Mouse (Mus musculus) G1E (cell line): ENCODE results near the gene Slc25a27. TPM values are rescaled to one million over a fixed set of nuclear protein-coding genes. Genes with fewer than 3 reads are reported as not detected.
A peak's percentile ranks its signal among the peaks of the same experiment; 100 is the strongest.

Experiments used
- ATAC-seq: 2 replicates; pipeline ENCODE4 v1.8.0; 2016; ENCODE audit warnings: mild to moderate bottlenecking; ENCODE audit not compliant: insufficient number of reproducible peaks, poor library complexity, low FRiP score, severe bottlenecking; ENCODE audit errors: extremely low read depth
- DNase-seq: peaks from one replicate; pipeline ENCODE4 v3.0.0; 2012; ENCODE audit warnings: low spot score
- H3K27me3 ChIP-seq: 2 replicates; pipeline ENCODE4 v1.6.1; 2012; ENCODE audit warnings: mild to moderate bottlenecking, low read length, inconsistent platforms; ENCODE audit not compliant: insufficient read depth
- H3K36me3 ChIP-seq: replicated peaks from 2 replicates; pipeline ENCODE3; 2012; ENCODE audit warnings: mild to moderate bottlenecking, inconsistent platforms
- H3K4me1 ChIP-seq: 2 replicates; pipeline ENCODE4 v1.6.1; 2012; ENCODE audit warnings: low read depth, low read length, inconsistent platforms, mixed read lengths; ENCODE audit not compliant: insufficient read depth
- H3K4me3 ChIP-seq: 2 replicates; pipeline ENCODE4 v1.5.1; 2012; ENCODE audit warnings: low read depth, mild to moderate bottlenecking, inconsistent platforms, low read length, moderate library complexity, mixed read lengths
- H3K9me3 ChIP-seq: replicated peaks from 2 replicates; pipeline ENCODE4 v1.6.1; 2012; ENCODE audit warnings: inconsistent platforms
- CTCF ChIP-seq: IDR thresholded peaks from 2 replicates; pipeline ENCODE4 v1.5.1; 2012; ENCODE audit warnings: low read depth, low read length, inconsistent platforms, mixed read lengths
- GATA1 ChIP-seq: IDR thresholded peaks from 2 replicates; pipeline ENCODE4 v1.6.1; 2012; ENCODE audit warnings: borderline replicate concordance, low read length, inconsistent platforms, mixed read lengths
- GATA2 ChIP-seq: IDR thresholded peaks from 2 replicates; pipeline ENCODE4 v1.6.1; 2012; ENCODE audit warnings: low read depth, low read length, inconsistent platforms, borderline replicate concordance
- POLR2AphosphoS5 ChIP-seq: IDR thresholded peaks from 2 replicates; pipeline ENCODE4 v1.6.1; 2012; ENCODE audit warnings: low read depth, low read length, inconsistent platforms; ENCODE audit not compliant: insufficient replicate concordance
- TAL1 ChIP-seq: conservative IDR thresholded peaks from 2 replicates; pipeline ENCODE4 v1.6.1; 2012; ENCODE audit warnings: low read depth, low read length, inconsistent platforms, mixed read lengths
- polyA plus RNA-seq: library from polyadenylated mRNA; stranded (reverse); fragments of >175 nt; gene quantifications from 2 replicates; pipeline ENCODE4 v1.2.3, GENCODE M21; 2012
- total RNA-seq, 2 experiments: library from RNA; stranded (forward) in 1 of 2; stranded (reverse) in 1 of 2; fragments of 200-1000 nt in 1 of 2; fragments of >200 nt in 1 of 2; fragmentation: Nextera tagmentation in 1 of 2; gene quantifications; 2 replicates each; pipeline ENCODE4 v1.2.3; 2014 to 2017

Slc25a27 gene
- total and polyA plus RNA-seq, 3 experiments: 0.11 TPM; not detected in 2

DNA sequence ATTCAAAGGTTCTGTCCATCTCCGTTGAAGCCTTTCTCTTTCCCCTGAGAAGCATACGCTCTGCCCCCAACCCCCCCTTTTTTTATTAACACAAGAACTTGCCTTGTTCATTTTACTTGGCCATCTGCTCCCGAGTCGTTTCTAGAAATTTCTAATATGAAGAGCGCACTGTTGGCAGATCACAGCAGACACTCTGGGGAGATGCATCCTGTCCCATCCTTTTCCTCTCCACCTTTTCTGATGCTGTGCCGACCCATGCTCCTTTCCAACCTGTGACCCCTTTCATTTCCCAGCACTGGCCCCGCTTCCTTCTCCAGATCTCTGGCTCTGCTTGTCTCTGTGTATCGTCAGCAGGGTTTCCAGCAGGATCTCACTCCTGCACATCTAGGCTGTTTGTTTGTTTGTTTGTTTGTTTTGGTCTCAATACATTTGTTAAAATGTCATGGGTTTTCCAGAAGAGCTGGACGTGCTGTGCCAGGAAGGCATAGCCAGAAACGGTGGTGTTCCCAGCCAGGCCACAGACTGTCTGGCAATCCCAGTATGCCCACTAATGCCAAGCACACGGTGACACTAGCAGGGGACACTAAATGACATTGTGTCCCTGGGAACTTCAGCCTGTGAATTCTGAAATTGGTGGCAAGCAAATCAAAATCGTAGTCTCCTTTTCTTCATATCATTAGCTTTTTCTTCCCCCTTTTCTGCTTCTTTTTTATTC is 37.4 kb upstream of the Slc25a27 start:
- TF ChIP-seq TAL1 (no peak), GATA2 (no peak), POLR2AphosphoS5 (no peak), GATA1 (no peak), CTCF (no peak)
- H3K4me3 ChIP-seq: no peak overlapping the region
- ATAC-seq: no peak
- no peak for DNase-seq
- no peaks in the 10 kb centered on the region for H3K4me1 ChIP-seq
- no peaks in the 10 kb centered on the region for H3K27me3 ChIP-seq
- no peaks in the 10 kb centered on the region for H3K36me3 ChIP-seq
- peaks cover 34% of the 10 kb centered on the region for H3K9me3 ChIP-seq

DNA sequence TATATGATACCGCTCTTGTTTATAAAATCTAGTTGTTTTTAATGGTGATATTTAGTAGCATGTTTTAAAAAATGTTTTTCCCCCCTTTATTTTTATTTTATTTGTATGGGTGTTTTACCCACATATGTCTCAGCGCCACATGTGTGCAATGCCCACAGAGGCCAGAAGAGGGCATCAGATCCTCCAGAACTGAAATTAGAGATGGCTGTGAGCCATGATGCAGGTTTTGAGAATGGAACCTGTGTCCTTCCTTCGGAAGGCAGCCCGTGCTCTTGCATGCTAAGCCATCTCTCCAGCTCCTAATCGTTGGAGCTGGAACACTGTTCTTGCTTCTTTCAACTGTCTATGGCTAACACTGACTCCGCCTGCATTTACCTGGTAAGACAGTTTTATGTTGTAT is 34.0 kb upstream of the Slc25a27 start:
- Histone ChIP-seq H3K27me3 (no peaks in the 10 kb centered on the region), H3K36me3 (no peaks in the 10 kb centered on the region), H3K4me3 (no peak overlapping the region), H3K4me1 (no peaks in the 10 kb centered on the region), H3K9me3 (peaks cover 32% of the 10 kb centered on the region)
- TF ChIP-seq TAL1: no peak
- TF ChIP-seq CTCF: no peak
- TF ChIP-seq GATA1: no peak
- no peak for TF ChIP-seq GATA2
- TF ChIP-seq POLR2AphosphoS5: no peak
- no peak for DNase-seq
- ATAC-seq: no peak

DNA sequence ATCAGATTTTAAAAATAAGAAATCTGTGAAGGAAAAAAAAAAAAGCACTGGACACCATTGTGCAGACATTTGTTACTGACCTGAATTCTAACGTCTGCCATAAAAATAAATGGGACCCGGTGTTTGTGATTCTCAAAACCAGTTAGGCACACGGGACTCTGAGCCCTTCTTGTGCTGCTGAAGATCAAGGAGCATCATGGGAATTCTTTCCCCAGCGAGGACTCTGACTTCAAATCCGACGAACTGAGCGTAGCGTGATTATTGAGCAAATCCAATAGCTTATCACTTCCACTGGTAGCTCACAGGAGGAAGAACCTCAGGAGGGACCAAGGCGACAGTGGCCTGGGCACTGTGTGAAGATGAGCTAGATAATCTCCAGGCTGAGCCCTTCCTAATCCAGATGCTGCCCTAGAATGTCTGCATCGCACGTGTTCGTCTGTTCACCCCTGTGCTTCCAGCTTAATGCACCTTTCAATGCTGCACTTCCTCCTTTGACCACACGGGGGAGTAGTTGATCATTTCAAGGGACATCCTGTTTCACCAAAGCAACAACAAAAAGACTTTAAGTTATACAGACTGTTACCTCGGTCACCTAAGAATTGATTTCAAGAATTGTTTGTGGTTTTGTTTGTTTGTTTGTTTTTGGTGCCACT is 32.1 kb upstream of the Slc25a27 start:
- no peaks in the 10 kb centered on the region for H3K4me1 ChIP-seq
- no peak for ATAC-seq
- TF ChIP-seq CTCF: peak; percentile 18; the same call in 1 of the 2 replicates
- TF ChIP-seq POLR2AphosphoS5: no peak
- no peak overlapping the region for H3K4me3 ChIP-seq
- no peaks in the 10 kb centered on the region for H3K36me3 ChIP-seq
- peaks cover 28% of the 10 kb centered on the region for H3K9me3 ChIP-seq
- no peaks in the 10 kb centered on the region for H3K27me3 ChIP-seq
- no peak for DNase-seq

DNA sequence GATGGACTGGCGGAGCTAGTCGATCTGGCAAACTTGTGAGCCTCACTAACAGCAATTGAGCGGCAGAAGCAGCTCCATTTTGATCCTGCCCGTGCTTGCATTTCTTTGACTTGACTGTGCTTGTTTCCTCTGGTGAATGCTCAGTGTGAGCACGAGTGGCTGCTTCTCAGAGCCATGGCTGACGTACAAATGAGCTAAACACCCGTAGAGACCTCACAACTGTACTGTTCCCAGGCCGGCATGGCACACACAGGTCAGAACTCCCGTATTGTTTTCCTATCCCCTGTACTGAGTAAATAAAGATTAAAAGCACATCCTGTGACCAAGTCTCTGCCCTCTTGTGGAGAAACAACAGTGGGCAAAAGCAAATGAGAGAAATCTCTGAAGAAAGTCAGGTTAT is 22.6 kb upstream of the Slc25a27 start:
- ATAC-seq (no peak), DNase-seq (no peak)
- Histone ChIP-seq H3K4me3 (no peak overlapping the region), H3K36me3 (no peaks in the 10 kb centered on the region), H3K9me3 (peaks cover 49% of the 10 kb centered on the region), H3K4me1 (no peaks in the 10 kb centered on the region), H3K27me3 (no peaks in the 10 kb centered on the region)
- TF ChIP-seq GATA1 (no peak), CTCF (no peak), GATA2 (no peak), TAL1 (no peak), POLR2AphosphoS5 (no peak)

DNA sequence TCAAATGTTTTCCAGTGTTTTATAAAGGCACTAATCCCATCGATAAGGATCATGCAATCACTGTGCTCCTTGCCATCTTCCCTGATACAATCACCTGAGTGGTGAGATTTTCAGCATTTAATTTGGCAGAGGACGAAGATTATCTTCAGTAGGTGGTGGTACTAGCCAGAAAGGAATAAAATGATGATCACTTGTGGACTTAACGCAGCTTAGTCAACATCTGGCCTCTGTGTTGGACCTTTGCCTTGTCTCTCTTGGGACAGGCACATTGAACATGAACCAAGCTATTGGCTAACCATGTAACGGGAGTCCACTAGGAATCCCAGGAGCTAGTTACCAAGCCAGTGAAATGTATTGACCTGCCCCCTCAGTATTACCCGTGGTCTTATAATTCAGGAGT is 17.6 kb upstream of the Slc25a27 start:
- TF ChIP-seq GATA1 (no peak), CTCF (no peak), TAL1 (no peak), POLR2AphosphoS5 (no peak), GATA2 (no peak)
- no peaks in the 10 kb centered on the region for H3K27me3 ChIP-seq
- no peaks in the 10 kb centered on the region for H3K4me1 ChIP-seq
- ATAC-seq (no peak), DNase-seq (no peak)
- H3K4me3 ChIP-seq: no peak overlapping the region
- no peaks in the 10 kb centered on the region for H3K36me3 ChIP-seq
- H3K9me3 ChIP-seq: peaks cover 40% of the 10 kb centered on the region

DNA sequence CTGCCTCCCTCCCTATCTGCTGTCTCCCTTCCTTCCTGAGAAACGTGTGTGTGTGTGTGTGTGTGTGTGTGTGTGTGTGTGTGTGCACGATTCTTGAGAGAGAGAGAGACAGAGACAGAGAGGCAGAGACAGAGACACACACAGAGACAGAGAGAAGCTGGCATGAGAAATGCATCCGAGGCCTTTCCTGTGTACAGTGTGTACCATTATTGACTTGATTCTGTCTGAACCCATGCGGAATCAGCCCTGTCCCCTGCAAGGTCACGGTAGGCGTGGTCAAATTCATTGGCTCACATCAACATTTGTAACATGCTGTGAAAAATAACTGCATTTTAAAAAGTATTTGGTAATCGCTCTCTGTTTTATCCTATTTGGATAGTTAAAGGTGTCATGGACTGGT is 17.1 kb upstream of the Slc25a27 start:
- H3K4me1 ChIP-seq: no peaks in the 10 kb centered on the region
- peaks cover 40% of the 10 kb centered on the region for H3K9me3 ChIP-seq
- H3K4me3 ChIP-seq: no peak overlapping the region
- ATAC-seq (no peak), DNase-seq (no peak)
- no peaks in the 10 kb centered on the region for H3K36me3 ChIP-seq
- TF ChIP-seq GATA2 (no peak), TAL1 (no peak), CTCF (no peak), POLR2AphosphoS5 (no peak), GATA1 (no peak)
- no peaks in the 10 kb centered on the region for H3K27me3 ChIP-seq

DNA sequence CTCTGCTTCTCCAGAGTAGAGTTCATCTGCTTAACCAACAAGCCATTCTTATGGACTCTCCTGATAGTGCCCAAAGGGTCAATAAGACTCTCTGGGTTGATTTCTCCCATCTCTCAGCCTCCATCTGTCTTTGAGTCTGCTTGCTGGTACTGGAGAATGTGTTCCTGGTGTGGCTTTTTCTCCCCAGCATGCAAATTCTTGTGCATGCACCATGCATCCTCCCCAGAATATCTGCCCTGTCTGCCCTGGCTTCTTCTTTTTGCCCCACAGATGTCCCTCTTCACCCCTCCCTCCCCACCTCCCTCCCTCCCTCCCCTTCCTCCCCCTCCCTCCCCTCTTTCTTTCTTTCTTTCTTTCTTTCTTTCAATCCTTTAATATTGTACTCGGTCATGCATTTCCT is 10.3 kb upstream of the Slc25a27 start:
- ATAC-seq (no peak), DNase-seq (no peak)
- no peak for TF ChIP-seq GATA2
- no peak for TF ChIP-seq TAL1
- TF ChIP-seq GATA1: no peak
- no peak for TF ChIP-seq POLR2AphosphoS5
- no peak for TF ChIP-seq CTCF
- no peaks in the 10 kb centered on the region for H3K4me1 ChIP-seq
- peaks cover 24% of the 10 kb centered on the region for H3K9me3 ChIP-seq
- H3K27me3 ChIP-seq: no peaks in the 10 kb centered on the region
- no peak overlapping the region for H3K4me3 ChIP-seq
- no peaks in the 10 kb centered on the region for H3K36me3 ChIP-seq
